Mouse (Mus musculus) T-helper 2 cell (primary cell): Measurements from ENCODE around the gene Rnf220.

Source experiments
- in situ Hi-C: fragments of 300-600 bp; cut with MboI, MseI; formaldehyde crosslinking; loops from one replicate; pipeline ENCODE4 v1.15.1; 2025; ENCODE audit warnings: high pct_unique_total_duplicates

The Rnf220 gene

DNA sequence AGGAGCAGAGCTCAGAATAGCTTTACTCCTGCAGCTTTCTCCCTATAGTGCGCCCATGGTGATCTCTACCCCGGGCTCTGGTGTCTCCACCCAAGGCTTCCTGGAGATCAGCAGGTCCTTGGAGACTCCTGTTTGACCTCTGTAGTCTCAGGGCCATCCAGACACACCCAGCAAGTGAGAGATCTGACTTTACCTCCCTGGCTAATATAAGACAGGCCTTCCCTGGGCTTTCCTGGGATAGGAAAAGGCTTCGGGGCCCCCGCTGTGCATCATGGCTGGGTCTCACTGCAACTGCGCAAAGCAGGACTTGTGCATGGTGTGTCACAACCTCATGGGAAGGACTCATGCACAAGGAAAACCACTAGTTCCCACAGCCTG lies 116.3 kb downstream of the Rnf220 start:
- in situ Hi-C loops = no loop called here

DNA sequence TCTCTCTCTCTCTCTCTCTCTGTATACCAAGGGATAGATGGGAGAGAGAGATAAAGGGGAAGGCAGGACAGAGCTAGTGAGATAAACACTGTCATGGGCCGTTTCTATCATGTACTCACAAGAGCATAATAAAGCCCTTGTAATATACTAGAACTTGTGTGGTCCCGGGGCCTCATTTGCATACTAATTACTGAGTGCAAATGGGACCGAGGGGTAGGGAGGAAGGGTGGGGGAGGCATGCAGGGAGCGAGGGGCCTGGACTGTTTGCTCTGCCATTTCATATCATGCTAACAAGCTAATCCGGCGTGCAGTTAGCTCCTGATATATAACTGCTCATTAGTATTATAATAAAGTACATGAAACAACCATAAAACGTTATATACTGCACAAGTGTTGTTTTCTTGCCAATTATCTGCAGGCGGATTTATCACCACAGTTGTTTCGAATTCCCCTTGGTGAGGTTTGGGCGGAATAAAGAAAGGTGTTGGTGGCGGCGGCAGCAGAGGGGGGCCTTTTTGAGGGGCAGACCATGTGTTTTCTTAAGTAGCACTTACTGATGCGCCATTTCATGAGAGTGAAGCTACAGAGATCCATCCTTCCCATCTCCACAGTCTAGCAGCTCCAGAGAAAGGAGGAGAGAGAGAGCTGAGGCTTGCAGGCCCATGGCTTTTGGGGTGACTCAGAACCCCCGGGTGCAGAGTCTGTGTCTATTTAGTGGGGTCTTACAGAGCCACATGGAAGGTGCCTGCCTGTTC lies 116.9 kb downstream of the Rnf220 start:
- in situ Hi-C loops = no loop called here

DNA sequence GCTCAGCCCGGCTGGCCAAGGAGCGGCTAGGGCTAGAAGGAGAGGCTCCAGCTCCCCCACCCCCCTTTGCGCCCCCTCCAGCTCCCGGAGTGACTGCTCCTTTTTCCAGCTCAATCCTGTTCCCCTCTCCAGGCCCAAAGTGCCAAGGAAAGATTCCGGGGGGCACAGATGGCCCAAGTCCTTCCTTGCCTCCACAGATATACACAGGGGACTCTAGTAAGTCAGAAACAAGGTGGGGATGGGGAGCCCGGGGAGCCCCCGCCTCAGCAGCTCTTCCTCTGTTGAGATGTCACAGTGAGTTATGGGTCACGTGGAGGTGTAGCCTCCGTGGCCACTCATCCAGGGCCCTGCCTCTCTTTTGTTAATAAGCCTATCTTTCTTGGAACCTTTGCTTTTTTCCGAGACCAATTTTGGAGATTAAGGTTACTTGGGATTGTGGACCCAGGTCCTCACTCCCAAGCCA lies 122.7 kb downstream of the Rnf220 start:
- in situ Hi-C loops = no loop called here

DNA sequence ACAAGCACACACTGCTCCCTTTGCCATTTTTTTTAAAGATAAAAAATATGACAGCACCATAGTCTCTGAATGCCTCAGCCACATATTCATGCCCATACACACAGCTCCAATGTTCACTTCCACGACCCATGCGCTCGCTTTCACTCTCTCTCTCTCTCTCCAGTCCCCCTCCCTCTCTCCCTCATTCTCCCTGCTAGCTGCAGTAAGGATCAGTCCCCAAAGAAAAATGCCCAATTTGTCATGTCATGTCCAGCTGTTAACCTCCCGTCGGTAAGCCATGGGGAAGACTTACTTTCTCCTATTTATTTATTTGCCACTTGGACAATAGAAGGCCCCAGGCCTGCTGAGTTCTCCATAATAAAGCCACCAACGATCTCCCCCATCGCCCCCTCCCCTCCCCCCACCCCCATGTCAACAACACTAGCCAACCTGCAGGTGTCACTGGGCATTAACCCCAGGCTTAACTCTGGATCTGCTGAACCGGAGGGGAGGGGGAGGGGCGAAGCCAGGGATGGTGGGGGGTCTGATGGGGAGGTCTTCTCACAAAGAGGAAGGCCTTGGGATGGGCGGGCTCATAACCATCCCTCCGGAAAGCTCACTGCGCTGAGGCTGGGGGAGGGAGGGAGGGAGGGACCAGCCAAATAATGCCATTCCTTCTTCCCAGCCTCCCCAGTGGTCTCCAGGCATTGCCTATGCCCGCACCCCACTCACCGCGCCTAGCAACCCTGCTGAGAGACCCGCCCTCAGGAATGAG lies 123.4 kb downstream of the Rnf220 start:
- in situ Hi-C loops = no loop called here

DNA sequence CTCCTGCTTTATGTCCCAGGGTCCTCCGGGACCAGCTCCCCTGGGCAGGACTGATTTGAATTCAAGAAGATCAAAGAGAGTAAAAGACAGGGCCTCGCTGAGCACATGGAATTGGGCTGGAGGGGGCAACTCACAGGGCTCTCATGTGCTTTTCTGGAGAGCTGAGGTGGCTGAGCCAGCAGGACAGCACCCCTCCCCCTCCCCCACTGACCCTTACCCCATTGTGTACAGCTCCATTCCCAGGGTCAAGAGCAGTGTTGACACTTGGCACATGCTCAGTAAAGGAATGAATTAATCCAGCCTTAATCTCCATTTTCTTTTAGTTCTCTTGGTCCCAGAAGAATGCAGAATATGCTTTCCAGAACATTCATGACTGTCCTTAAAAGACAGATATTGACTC lies 125.0 kb downstream of the Rnf220 start:
- in situ Hi-C loops = no loop called here

DNA sequence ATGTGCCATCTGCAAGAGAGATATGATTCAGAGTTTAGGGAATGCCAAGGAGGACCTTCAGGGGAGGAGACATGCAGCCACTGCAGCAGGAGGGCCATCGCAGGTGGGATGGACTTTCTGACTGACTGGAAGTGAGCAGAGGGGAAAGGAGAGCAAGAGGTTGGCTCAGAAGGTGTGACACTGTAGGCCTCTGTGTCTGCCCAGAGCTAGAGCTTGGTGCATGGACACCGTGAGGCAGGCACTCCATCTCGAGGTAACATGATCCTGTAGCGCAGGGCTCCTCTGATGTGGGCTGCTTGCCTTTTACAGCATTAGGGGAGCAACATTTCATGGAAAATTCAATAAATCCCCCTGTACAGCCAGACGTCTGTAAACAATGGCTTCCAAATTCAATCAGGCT lies 126.5 kb downstream of the Rnf220 start:
- in situ Hi-C loops = no loop called here

DNA sequence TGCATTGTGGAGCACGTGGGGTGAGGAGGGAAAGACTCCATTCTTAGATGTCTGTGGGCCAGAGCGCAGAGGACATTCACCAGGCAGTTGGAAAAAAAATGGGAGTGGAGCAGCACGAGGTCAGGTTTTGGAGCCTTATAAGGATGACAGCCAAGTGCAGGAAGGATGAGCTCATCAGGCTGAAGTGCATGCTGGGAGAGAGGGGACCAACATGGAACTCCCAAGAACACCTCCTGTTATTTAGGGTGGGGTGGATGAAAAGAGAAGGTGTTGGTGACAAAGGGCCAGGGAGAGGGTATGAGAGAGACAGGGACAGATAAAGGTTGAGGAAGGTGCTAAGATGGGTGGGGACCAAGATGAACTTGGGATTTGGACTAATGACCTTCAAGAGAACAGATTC lies 127.3 kb downstream of the Rnf220 start:
- in situ Hi-C loops = no loop called here

DNA sequence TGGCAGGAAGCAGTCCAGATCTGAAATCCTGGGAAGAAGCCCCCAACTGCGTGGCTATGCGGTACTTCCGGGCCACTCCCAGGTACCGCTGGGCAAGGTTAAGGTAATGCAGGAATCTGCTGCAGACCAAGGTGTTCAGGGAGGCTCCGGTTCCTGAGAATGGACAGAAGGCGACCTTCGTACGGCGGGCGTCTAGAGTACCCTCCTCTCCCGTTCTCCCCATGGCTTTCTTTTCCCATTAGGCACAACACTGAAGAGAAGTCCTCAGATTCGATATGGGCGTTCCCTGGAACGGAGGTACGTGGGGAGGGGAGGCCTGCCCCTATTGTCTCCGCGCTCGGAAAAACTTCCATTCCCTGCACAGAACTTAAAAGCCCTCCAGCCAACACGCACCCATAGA lies 129.5 kb downstream of the Rnf220 start:
- in situ Hi-C loops = no loop called here

DNA sequence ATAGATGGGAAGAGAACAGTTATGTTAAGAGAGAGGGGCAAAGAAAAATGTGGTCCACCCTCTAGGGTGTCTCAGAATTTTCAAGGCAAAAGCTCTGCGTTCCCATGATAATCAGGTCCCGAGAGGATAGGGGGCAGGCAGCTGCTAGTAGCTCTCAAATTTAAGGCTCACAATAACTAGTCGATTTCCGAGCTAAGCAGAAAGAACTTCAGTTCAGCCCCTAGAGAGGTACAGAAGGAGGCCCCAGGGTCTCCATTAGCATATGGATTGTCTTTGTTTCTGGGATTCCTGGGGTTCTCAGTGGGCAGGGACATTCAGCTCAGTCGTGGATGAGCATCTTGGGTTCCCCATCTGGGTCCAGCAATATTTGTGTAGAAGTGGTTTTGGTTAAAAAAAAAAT lies 134.8 kb downstream of the Rnf220 start:
- in situ Hi-C loops = no loop called here

DNA sequence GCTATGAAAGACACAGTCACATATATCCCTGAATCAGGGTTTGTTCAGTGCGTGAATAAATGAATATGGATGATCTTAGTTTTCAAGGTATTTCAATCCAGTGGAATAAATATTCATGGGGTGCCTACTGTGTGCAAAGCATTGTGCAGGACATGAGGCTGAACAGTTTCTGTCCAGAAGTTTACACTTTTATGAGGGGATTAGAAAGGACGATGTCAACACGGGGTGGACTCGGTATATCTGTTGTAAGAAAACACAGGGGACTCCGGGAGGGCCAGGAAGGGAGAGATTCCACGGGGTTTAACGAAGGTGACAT lies 135.3 kb downstream of the Rnf220 start:
- in situ Hi-C loops = no loop called here

DNA sequence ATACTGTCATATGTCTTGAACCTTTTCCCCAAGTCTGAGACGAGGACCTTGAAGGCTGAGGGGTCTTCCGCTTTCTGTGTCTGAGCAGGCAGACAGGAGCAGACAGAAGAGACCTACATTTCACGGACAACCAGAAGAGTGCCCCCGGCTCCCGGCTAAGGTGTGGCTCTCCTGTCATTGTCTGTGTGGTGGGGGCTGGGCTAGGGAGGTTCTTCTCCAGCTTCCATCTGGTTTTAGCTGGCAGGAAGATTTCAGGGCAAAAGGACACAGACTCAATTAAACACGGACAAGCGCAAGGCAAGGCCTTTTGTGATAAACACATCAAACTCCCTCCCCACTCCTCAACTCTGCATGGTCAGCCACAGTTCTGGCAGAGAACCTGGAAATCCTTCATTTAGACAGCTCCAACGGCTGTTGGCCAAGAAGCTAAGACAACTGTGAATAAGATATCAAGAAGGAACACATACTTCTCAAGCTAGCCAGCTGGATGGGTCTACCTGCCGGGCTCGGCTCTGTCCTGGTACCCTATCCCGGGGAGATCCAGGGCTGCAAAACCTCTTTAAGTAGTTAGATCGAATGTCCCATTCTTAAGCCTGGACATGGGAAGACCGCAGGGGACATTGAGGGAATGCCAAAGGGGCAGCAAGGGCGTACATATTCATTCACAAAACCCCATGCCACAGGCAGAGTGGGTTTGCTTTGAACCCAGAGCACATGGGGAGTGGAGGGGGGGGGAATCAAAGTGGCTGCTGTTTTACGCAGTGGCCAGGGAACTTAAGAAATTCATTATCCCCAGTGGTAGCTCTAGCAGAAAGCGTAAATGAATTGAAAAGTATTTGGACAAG lies 135.9 kb downstream of the Rnf220 start:
- in situ Hi-C loops = no loop called here

DNA sequence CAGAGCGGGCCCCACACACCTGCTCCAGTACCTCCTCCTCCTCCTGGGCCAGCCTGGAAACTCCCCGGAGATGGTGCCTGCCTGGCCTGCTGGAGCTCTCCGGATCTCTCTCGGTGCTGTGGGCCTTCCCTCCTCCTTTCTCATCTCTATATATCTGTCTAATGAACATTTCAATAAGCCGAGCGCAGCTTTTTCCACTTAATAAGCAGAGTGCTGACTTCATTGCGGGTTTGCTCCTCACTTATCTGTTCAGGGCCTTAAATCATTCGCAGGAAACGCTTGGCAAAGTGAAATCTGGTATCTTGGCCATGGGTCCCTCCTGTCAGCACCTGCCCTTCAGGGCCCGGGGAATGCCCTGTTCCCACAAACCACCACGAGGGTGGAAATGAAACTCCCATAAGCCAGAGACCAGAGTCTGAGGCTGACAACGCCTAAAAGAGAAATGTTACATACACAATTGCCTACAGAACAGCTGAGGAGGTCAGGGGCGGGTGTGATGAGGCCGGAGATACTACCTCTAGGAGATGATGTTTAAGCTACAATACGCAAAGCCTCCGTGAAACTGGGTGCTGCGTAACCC lies 137.0 kb downstream of the Rnf220 start:
- in situ Hi-C loops = no loop called here

DNA sequence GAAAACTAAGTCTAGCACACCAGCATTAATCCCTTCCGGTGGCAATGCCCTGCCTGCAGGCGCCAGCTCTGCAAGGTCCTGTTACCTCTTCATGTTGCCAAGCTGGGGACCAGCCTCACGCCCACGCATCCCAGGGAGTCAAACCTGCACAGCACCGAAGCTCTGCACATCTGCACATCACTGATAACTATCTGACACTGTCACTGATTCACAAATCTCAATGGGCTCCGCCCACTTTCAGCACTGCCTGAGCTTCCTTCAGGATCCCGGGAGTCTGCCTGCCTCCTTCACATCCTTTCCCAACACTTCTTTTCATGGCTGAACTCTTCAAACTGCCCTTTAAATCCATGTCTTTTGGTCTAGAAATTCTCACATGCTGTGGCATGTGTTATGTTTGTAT lies 138.9 kb downstream of the Rnf220 start:
- in situ Hi-C loops = no loop called here

DNA sequence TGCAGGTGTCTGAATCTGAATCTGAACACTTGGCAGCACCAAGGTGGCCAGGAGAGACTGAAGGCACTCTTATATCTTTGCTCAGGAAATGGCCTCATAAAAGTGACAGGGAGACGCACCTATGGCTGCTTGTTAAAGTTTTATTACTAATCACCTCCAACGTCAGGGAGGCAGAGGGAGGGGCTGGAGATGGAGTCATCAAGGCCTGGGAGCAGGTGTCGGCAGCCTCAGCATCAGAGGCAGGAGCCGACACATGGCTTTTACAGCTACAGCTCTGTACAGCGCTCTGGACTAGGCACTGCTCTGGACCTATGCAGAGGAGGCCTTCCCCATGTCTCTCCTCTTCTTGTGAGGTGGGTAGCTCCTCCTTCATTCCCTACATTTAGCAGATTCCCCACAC lies 139.7 kb downstream of the Rnf220 start:
- in situ Hi-C loops = no loop called here

DNA sequence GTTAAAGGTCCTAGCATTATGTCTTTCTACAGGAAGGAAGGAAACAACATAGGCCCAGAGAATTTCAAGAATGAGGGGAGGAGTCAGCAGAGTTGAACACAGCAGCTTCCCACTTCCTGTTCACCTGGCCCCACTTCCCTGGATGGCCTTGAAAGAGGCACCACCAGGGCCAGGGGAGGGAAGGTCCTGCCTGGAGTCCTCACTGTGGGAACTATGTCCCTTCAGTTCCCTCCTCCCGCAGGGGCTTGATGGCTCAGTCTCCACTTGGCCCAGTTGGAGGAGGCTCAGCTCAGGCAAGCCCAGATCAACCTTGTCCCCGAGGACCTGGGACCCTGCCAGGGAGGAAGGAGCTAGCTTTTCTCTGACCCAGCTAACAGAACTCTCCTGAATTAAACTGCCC lies 140.6 kb downstream of the Rnf220 start:
- in situ Hi-C loops = no loop called here

DNA sequence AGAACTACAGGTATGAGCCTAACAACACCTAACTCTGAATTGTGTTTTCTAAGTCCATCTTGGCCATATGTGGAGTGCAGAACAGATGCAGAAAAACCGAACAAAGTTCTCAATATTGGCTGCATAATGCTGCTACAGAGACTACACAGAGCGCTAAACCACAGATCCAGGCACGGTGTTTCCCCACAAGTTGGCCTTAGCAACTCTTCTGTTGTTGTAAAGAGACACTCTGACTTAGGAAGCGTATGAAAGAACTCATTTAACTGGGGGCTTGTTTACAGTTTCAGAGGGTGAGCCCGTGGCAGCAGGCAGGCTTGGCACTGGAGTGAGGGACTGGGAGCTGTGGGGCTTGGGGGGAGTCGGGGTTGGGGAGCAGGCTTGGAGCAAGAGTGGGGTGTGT lies 142.2 kb downstream of the Rnf220 start:
- in situ Hi-C loops = no loop called here

DNA sequence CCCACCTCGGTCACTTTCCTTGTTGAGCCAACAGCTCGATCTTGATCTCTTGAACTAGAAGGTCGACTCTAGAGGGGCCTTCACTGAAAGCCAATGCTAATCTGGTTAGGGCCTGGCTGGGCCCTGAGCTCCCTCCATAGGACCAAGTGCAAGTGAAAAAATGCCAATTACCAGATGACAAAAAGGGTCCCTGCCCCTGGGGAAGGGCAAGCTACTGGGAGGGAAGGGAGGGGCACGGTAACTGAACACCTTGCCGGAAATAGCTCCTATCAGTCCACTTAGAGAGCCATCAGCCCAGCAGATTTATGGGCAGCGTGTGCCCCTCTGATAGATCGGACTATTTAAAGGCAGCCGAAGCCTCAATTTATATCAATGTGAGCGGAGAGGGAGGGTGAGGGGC lies 143.9 kb downstream of the Rnf220 start:
- in situ Hi-C loops = no loop called here

DNA sequence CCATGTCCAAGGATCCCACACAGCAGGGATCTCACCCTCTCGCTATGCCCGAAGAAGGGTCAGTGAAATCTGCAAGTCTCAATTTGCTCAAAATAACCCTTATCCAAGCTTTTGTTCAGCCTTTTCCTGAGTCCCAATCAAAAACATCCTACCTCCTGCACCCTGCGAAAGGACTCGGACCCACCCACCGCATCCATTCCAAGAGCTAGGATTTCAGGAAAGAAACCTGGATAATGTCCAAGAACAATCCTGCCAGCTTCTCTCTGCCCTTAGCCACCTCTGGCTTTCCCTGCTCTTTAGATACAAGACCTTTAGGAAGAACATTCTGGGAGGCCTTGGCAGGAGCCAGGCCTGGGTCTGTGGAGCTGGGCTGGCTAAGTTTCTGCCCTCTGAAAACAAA lies 144.8 kb downstream of the Rnf220 start:
- in situ Hi-C loops = no loop called here

DNA sequence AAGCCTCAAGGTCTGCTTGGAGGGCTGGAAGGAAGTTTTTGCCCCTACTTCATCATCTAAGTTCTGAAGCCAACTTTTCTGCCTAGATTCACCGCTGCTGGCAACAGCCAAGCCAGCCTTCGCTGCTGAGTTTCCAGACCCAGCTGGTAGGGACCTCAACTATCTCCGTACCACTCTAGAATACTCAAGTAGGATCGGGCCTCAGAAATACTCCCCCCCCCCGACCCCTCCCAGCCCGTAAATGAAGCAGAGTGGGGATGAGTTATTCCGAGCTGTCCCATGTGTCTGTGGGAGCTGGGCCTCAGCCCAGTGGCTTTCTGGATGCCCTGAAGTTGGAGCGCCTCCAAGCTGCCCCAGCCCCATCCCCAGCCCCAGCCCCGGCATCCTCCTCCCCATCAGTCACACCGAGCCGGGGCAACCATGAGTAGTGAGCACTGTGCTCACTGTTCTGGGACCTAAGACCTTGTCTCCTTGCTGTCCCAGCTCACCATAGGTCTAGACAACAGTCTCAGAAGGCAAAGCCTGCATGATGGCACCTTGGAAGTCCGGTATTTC lies 146.6 kb downstream of the Rnf220 start:
- in situ Hi-C loops = no loop called here

DNA sequence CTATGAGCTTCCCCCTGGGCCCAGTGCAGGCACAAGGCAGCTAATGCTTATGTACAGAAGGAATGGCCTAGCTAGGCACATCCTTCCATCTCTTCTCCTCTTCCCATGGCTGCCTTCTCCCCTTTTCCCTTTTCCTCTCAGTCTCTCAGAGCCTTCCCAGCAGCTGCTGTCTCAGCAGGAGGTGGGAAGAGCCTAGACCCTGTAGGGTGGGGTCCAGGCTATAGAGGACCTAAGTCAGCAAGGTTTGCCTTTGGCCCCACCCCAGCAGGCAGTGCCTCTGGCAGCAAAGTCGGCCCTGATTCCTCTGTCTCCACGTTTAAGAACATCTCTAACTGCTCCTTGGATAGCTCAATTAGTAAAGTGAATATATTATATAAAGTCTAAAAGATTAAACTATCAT lies 147.5 kb downstream of the Rnf220 start:
- in situ Hi-C loops = loop anchor here (5.0 kb wide), 1 partner anchor 82 kb away; no protein-coding TSS in a partner anchor

DNA sequence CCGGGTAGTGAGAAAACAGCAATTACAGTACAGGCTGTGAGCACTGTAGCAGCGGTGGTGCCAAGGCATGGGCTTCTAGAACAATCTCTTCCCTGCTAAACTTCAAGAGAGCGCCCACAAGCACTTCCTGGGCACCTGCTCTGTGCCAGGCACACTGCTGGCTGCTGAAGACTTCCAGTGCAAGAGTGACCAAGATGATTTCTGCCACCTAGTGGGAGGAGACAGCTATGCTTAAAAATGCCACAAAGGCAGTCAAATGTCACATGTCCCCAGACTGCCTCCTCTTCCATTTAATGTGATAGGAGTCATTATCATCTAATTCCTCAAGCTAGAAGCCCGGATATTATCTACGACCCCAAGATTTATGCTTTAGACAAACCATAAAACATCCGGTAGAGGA lies 150.8 kb downstream of the Rnf220 start:
- in situ Hi-C loops = loop anchor here (5.0 kb wide), 1 partner anchor 79 kb away; no protein-coding TSS in a partner anchor

DNA sequence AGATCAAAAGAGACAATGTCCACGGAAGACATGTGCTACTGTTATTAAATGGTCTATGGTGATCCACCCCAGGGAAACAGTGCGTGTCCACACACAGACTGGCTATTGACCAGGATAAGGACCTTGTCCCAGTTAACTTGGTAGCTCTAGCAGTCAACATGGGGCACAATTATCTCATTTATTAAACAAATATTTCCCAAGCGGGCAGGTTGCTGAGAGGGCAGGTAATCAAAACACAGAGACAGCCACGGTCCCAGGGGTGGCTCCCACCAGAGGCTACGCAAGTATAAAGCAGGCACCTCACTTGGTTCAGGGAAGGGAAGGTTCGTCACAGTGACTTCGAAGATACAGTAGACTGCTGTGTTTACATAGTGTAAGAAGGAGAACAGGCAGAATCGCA lies 153.5 kb downstream of the Rnf220 start:
- in situ Hi-C loops = no loop called here
